Mouse (Mus musculus) embryonic facial prominence, embryonic 10.5 days (tissue): ENCODE measurements around the gene Retnla. TPM values are rescaled to one million over a fixed set of nuclear protein-coding genes. Genes with fewer than 3 reads are reported as not detected.
"Not testable (repeated sequence)": the region's sequence is repeated elsewhere in the genome, so short reads cannot be mapped to it uniquely, and the experiment has no call there.

ENCODE experiments used
- DNase-seq: peaks from one replicate; pipeline ENCODE4 v3.0.0-alpha.2; 2017; ENCODE audit warnings: low spot score
- H3K27ac ChIP-seq: fragments of 300-500 bp; sonication (generic); replicated peaks from 2 replicates; pipeline ENCODE4 v1.5.1; 2016; ENCODE audit warnings: mild to moderate bottlenecking
- H3K27me3 ChIP-seq: fragments of 300-500 bp; sonication (generic); replicated peaks from 2 replicates; pipeline ENCODE4 v1.6.1; 2016; ENCODE audit warnings: low read depth, mild to moderate bottlenecking; ENCODE audit not compliant: poor library complexity, severe bottlenecking
- H3K36me3 ChIP-seq: fragments of 300-500 bp; sonication (generic); replicated peaks from 2 replicates; pipeline ENCODE4 v1.6.1; 2016; ENCODE audit warnings: mild to moderate bottlenecking, moderate library complexity
- H3K4me1 ChIP-seq: fragments of 300-500 bp; sonication (generic); 2 replicates; pipeline ENCODE4 v1.6.1; 2016
- H3K4me3 ChIP-seq: fragments of 300-500 bp; sonication (generic); 2 replicates; pipeline ENCODE4 v1.5.1; 2016; ENCODE audit warnings: mild to moderate bottlenecking, moderate library complexity
- H3K9me3 ChIP-seq: fragments of 300-500 bp; sonication (generic); 2 replicates; pipeline ENCODE4 v1.6.1; 2016; ENCODE audit warnings: mild to moderate bottlenecking
- WGBS: fragments of 180-500 bp; shearing (Covaris S2); methylation state at CpG from one replicate; pipeline ENCODE4 v1.1.7; 2016; 5-methylcytosine and 5-hydroxymethylcytosine counted together
- polyA plus RNA-seq: library from polyadenylated mRNA; unstranded; fragments of >200 nt; fragmentation: Nextera tagmentation; extraction: Ambion mirVana; gene quantifications from 2 replicates; pipeline ENCODE4 v1.2.1, GENCODE M21; 2016

Retnla gene
- polyA plus RNA-seq, 1 experiment from 2014 or later = not detected

GRCm38 (mm10) chr16:48833626-48834025 is 8.7 kb upstream of the Retnla start:
- H3K4me3 ChIP-seq, H3K4me1 ChIP-seq, H3K36me3 ChIP-seq, H3K9me3 ChIP-seq, DNase-seq, H3K27me3 ChIP-seq, H3K27ac ChIP-seq: not testable (repeated sequence)
- 67% methylated on average over 1 of the region's 1 CpGs for WGBS

- no peaks in the 10 kb centered on the region for H3K9me3 ChIP-seq
- H3K4me1 ChIP-seq = no peaks in the 10 kb centered on the region
- H3K4me3 ChIP-seq = no peak overlapping the region
- no peak overlapping the region for H3K27ac ChIP-seq
- no peaks in the 10 kb centered on the region for H3K36me3 ChIP-seq
- WGBS = 91% methylated on average over 4 of the region's 4 CpGs
- no peaks in the 10 kb centered on the region for H3K27me3 ChIP-seq
- no peak for DNase-seq
These were observed 1.5 kb downstream of the Retnla start for GRCm38 (mm10) chr16:48843671-48844386.

- not testable (repeated sequence) for DNase-seq, H3K27ac ChIP-seq, H3K4me3 ChIP-seq, H3K36me3 ChIP-seq, H3K4me1 ChIP-seq, H3K9me3 ChIP-seq, H3K27me3 ChIP-seq
- 93% methylated on average over 1 of the region's 1 CpGs for WGBS
These were observed 22.7 kb downstream of the Retnla start for GRCm38 (mm10) chr16:48865004-48865403.

- Histone ChIP-seq H3K4me1 (no peaks in the 10 kb centered on the region), H3K27ac (no peak overlapping the region), H3K4me3 (no peak overlapping the region), H3K36me3 (no peaks in the 10 kb centered on the region), H3K9me3 (no peaks in the 10 kb centered on the region), H3K27me3 (no peaks in the 10 kb centered on the region)
- DNase-seq = no peak
- WGBS = 83% methylated on average over 2 of the region's 2 CpGs
These were observed 25.3 kb downstream of the Retnla start for GRCm38 (mm10) chr16:48867690-48868089.

- no peak for DNase-seq
- Histone ChIP-seq H3K36me3 (no peaks in the 10 kb centered on the region), H3K4me3 (no peak overlapping the region), H3K27me3 (no peaks in the 10 kb centered on the region), H3K27ac (no peak overlapping the region), H3K9me3 (no peaks in the 10 kb centered on the region), H3K4me1 (no peaks in the 10 kb centered on the region)
- 77% methylated on average over 1 of the region's 1 CpGs for WGBS
These were observed 26.3 kb downstream of the Retnla start for GRCm38 (mm10) chr16:48868663-48869062.

GRCm38 (mm10) chr16:48869671-48870070 is 27.3 kb downstream of the Retnla start:
- Histone ChIP-seq H3K4me1 (no peaks in the 10 kb centered on the region), H3K27me3 (no peaks in the 10 kb centered on the region), H3K27ac (no peak overlapping the region), H3K36me3 (no peaks in the 10 kb centered on the region), H3K4me3 (no peak overlapping the region), H3K9me3 (no peaks in the 10 kb centered on the region)
- no peak for DNase-seq
- 72% methylated on average over 3 of the region's 3 CpGs for WGBS

- DNase-seq = no peak
- Histone ChIP-seq H3K36me3 (no peaks in the 10 kb centered on the region), H3K27ac (no peak overlapping the region), H3K27me3 (no peaks in the 10 kb centered on the region), H3K4me1 (no peaks in the 10 kb centered on the region), H3K9me3 (no peaks in the 10 kb centered on the region), H3K4me3 (no peak overlapping the region)
- WGBS = 92% methylated on average over 1 of the region's 1 CpGs
These were observed 29.4 kb downstream of the Retnla start for GRCm38 (mm10) chr16:48871754-48872153.

GRCm38 (mm10) chr16:48872321-48872720 is 30.0 kb downstream of the Retnla start, which contains the start of gene Retnlg:
Gene Retnlg (plus strand): TSS chr16:48872621.
- H3K9me3 ChIP-seq = no peaks in the 10 kb centered on the region
- WGBS = 78% methylated on average over 4 of the region's 4 CpGs
- H3K27me3 ChIP-seq = no peaks in the 10 kb centered on the region
- H3K4me3 ChIP-seq = no peak within 1 kb of the TSS
- no peak for DNase-seq
- H3K4me1 ChIP-seq = no peaks in the 10 kb centered on the region
- H3K27ac ChIP-seq = no peak within 1 kb of the TSS
- no peaks in the 10 kb centered on the region for H3K36me3 ChIP-seq

GRCm38 (mm10) chr16:48890733-48891132 is 48.4 kb downstream of the Retnla start:
- H3K9me3 ChIP-seq = no peaks in the 10 kb centered on the region
- no peak overlapping the region for H3K4me3 ChIP-seq
- WGBS = 84% methylated on average over 2 of the region's 2 CpGs
- no peaks in the 10 kb centered on the region for H3K27me3 ChIP-seq
- DNase-seq = no peak
- no peaks in the 10 kb centered on the region for H3K4me1 ChIP-seq
- no peaks in the 10 kb centered on the region for H3K36me3 ChIP-seq
- H3K27ac ChIP-seq = no peak overlapping the region

Other genes starting within 250 kb of the Retnla start
- gene Trat1, start 70.5 kb upstream of the Retnla start, polyA plus RNA-seq = not detected in 2 replicates
- not detected in 2 replicates for gene Retnlb, start 25.7 kb upstream of the Retnla start, polyA plus RNA-seq
- not detected in 2 replicates for gene Retnlg, start 30.1 kb downstream of the Retnla start, polyA plus RNA-seq
- gene Dzip3, start 151.6 kb downstream of the Retnla start, polyA plus RNA-seq = 30.8 and 35.6 TPM in 2 replicates
- 46.1 and 46.8 TPM in 2 replicates for gene Cip2a, start 151.6 kb downstream of the Retnla start, polyA plus RNA-seq
- 0.04 and 0.05 TPM in 2 replicates for gene Myh15, start 214.9 kb downstream of the Retnla start, polyA plus RNA-seq